Mouse (Mus musculus) E14TG2a.4 (cell line): ENCODE results near the gene Nup153.

ENCODE experiments used
- CTCF ChIP-seq: conservative IDR thresholded peaks from 2 replicates; pipeline ENCODE4 v1.5.1; 2014; ENCODE audit warnings: low read length
- NANOG ChIP-seq: IDR thresholded peaks from 2 replicates; pipeline ENCODE4 v1.6.1; 2014; ENCODE audit warnings: borderline replicate concordance, low read length, mixed read lengths
- POU5F1 ChIP-seq: IDR thresholded peaks from 2 replicates; pipeline ENCODE4 v1.6.1; 2014; ENCODE audit warnings: low read length, borderline replicate concordance

DNA sequence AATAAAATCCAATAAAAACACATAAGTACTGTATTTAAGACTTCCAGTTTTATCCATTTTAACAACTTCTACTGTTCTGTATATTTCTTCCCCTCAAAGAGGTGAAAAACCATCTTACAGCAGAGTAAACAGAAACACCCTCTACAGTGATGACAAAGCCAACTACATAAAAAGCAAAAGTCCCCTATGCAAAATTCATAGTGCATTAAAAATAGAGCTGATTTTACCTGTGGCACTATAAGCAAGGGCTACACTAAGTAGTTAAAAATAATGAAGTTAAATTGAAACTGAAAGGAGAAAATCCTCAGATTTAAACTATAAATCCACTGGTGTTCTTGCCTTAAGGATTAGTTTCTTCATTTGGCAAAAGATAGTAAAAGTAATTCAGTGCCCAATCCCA, 6.7 kb downstream of the Nup153 start:
- TF ChIP-seq CTCF (no peak), POU5F1 (no peak), NANOG (no peak)
